Mouse (Mus musculus): ENCODE measurements around the gene Magi3. TPM values are rescaled to one million over a fixed set of nuclear protein-coding genes. Genes with fewer than 3 reads are reported as not detected.

Gene Magi3
- polyA plus RNA-seq, 1 experiment = 8.6 TPM

DNA sequence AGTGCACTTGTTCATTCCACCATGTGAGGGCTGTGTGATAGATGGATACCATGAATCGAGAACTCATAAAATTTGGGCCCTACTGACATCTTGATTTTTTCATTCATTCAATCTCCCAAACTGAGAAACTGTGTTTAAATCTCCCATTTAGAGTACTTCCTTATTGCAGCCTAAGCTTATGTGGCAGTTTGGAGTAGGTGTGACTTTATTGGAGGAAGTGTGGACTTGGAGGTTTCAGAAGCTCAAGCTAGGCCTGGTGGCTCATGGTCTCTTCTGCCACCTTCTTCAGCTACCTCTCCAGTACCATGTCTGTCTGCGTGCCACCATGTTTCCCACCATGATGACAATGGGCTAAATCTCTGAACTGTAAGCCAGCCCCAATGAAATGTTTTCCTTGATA lies 15.9 kb upstream of the Magi3 start:
- Histone ChIP-seq H3K27me3 (ENCODE audit: control insufficient read depth, insufficient read depth, low read length) (no peaks in the 10 kb centered on the region), H3K36me3 (ENCODE audit: control insufficient read depth, insufficient read depth, low read length) (no peaks in the 10 kb centered on the region), H3K4me3 (ENCODE audit: control insufficient read depth, insufficient read depth, low read length) (no peak overlapping the region), H3K27ac (ENCODE audit: control insufficient read depth, insufficient read depth, low read length) (no peak overlapping the region), H3K4me1 (replicated peaks; ENCODE audit: control insufficient read depth, insufficient read depth, low read length) (peaks cover 3% of the 10 kb centered on the region; the same call in 1 of the 2 replicates)
- no peak for DNase-seq
- TF ChIP-seq CTCF (IDR thresholded peaks at IDR 0.05; ENCODE audit: borderline replicate concordance, control insufficient read depth, extremely low read depth, insufficient read depth, low read length, poor library complexity) (no peak), POLR2A (IDR thresholded peaks at IDR 0.05; ENCODE audit: control insufficient read depth, extremely low read depth, insufficient read depth, low read length, poor library complexity) (no peak)
- 96% methylated on average over 2 of the region's 2 CpGs for WGBS

GRCm38 (mm10) chr3:104235099-104235498 lies 14.9 kb upstream of the Magi3 start:
- TF ChIP-seq CTCF (IDR thresholded peaks at IDR 0.05; ENCODE audit: borderline replicate concordance, control insufficient read depth, extremely low read depth, insufficient read depth, low read length, poor library complexity) (no peak), POLR2A (IDR thresholded peaks at IDR 0.05; ENCODE audit: control insufficient read depth, extremely low read depth, insufficient read depth, low read length, poor library complexity) (no peak)
- Histone ChIP-seq H3K27me3 (ENCODE audit: control insufficient read depth, insufficient read depth, low read length) (no peaks in the 10 kb centered on the region), H3K27ac (ENCODE audit: control insufficient read depth, insufficient read depth, low read length) (no peak overlapping the region), H3K4me1 (replicated peaks; ENCODE audit: control insufficient read depth, insufficient read depth, low read length) (peaks cover 3% of the 10 kb centered on the region; the same call in 1 of the 2 replicates), H3K36me3 (ENCODE audit: control insufficient read depth, insufficient read depth, low read length) (no peaks in the 10 kb centered on the region), H3K4me3 (ENCODE audit: control insufficient read depth, insufficient read depth, low read length) (no peak overlapping the region)
- DNase-seq = no peak
- WGBS = 42% methylated on average over 5 of the region's 5 CpGs

GRCm38 (mm10) chr3:104233366-104234312 lies 13.5 kb upstream of the Magi3 start:
- Histone ChIP-seq H3K4me3 (ENCODE audit: control insufficient read depth, insufficient read depth, low read length) (no peak overlapping the region), H3K27me3 (ENCODE audit: control insufficient read depth, insufficient read depth, low read length) (no peaks in the 10 kb centered on the region), H3K4me1 (replicated peaks; ENCODE audit: control insufficient read depth, insufficient read depth, low read length) (peaks cover 3% of the 10 kb centered on the region; the same call in 1 of the 2 replicates), H3K36me3 (ENCODE audit: control insufficient read depth, insufficient read depth, low read length) (no peaks in the 10 kb centered on the region), H3K27ac (ENCODE audit: control insufficient read depth, insufficient read depth, low read length) (no peak overlapping the region)
- no peak for TF ChIP-seq POLR2A (IDR thresholded peaks at IDR 0.05; ENCODE audit: control insufficient read depth, extremely low read depth, insufficient read depth, low read length, poor library complexity)
- DNase-seq = no peak
- WGBS = 90% methylated on average over 7 of the region's 7 CpGs

DNA sequence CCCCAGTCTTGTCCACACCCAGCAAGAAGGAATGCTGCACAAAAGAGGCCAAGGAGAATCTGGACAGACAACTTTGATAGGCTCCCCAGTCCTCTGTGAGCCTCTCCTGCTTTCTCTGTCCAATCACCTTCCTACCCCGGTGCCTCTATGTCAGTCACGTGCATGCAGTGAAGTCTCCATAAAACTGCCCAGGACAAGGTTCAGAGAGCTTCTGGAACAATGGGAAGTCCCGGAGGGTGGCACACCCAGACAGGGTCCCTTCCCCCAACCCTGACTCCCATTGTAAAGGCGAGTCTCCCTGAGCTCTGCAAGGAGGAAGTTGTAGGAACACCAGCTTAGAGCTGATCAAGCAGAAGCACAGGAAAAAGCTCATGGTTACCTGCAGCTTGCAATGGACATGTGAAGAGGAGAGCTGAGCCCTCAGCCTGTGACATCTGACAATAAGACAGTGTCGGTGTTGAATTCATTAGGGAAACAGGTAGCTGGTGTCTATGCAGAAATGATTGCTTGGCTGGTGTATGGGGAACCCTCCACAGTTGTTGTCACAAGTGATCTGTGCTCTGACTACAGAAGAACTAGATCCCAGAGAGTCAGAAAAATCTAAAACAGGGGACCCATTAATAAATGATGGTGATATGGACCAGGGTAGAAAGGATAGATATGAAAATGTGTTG lies 7.4 kb upstream of the Magi3 start:
- no peaks in the 10 kb centered on the region for H3K36me3 ChIP-seq (ENCODE audit: control insufficient read depth, insufficient read depth, low read length)
- H3K4me3 ChIP-seq (ENCODE audit: control insufficient read depth, insufficient read depth, low read length) = no peak overlapping the region
- WGBS = 41% methylated on average over 5 of the region's 5 CpGs
- H3K27me3 ChIP-seq (ENCODE audit: control insufficient read depth, insufficient read depth, low read length) = no peaks in the 10 kb centered on the region
- DNase-seq = no peak
- TF ChIP-seq POLR2A (IDR thresholded peaks at IDR 0.05; ENCODE audit: control insufficient read depth, extremely low read depth, insufficient read depth, low read length, poor library complexity) (no peak), CTCF (IDR thresholded peaks at IDR 0.05; ENCODE audit: borderline replicate concordance, control insufficient read depth, extremely low read depth, insufficient read depth, low read length, poor library complexity) (no peak)
- no peak overlapping the region for H3K27ac ChIP-seq (ENCODE audit: control insufficient read depth, insufficient read depth, low read length)
- H3K4me1 ChIP-seq (replicated peaks; ENCODE audit: control insufficient read depth, insufficient read depth, low read length) = no peaks in the 10 kb centered on the region

DNA sequence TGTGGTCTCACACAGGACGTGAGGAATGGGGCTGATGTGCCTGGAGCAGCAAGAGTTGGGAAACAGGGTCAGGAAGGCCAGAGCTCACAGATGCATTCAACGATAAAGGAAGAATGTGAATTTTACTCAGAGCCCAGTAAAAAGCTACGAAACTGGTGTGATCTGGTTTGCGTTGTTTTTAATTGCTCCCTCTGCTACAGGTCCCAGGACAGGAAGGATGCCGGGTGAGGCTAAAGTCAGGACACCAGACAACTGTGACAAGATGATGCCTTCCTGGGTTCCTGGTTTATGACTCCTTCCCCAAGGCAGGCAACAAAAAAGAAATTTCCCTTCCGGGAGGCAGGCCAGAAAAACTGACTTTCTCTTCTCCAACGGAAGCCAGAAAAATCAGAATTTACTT lies 6.6 kb upstream of the Magi3 start:
- DNase-seq = no peak
- Histone ChIP-seq H3K36me3 (ENCODE audit: control insufficient read depth, insufficient read depth, low read length) (no peaks in the 10 kb centered on the region), H3K27me3 (ENCODE audit: control insufficient read depth, insufficient read depth, low read length) (no peaks in the 10 kb centered on the region), H3K27ac (ENCODE audit: control insufficient read depth, insufficient read depth, low read length) (no peak overlapping the region), H3K4me1 (replicated peaks; ENCODE audit: control insufficient read depth, insufficient read depth, low read length) (no peaks in the 10 kb centered on the region), H3K4me3 (ENCODE audit: control insufficient read depth, insufficient read depth, low read length) (no peak overlapping the region)
- 92% methylated on average over 7 of the region's 7 CpGs for WGBS
- TF ChIP-seq POLR2A (IDR thresholded peaks at IDR 0.05; ENCODE audit: control insufficient read depth, extremely low read depth, insufficient read depth, low read length, poor library complexity) (no peak), CTCF (IDR thresholded peaks at IDR 0.05; ENCODE audit: borderline replicate concordance, control insufficient read depth, extremely low read depth, insufficient read depth, low read length, poor library complexity) (no peak)

DNA sequence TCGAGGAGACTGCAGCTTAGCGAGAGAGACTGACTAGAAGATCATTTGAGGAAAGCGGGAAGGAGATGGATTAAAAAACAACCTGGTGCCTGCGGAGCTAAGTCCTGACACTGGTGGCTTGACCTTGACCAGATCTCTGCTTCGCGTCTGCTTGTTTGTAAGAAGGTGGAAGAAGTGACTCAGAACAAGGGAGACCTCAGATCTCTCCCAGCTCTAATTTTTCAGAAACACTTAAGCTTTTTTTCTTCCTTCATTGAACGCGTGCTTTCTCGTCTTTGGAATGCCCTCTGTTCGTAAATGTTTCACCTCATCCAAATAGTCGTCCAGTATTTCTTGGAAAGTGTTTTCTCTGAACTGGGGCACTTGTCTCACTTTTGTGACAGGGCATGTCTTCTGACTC lies 982 bp upstream of the Magi3 start:
- Histone ChIP-seq H3K27me3 (ENCODE audit: control insufficient read depth, insufficient read depth, low read length) (no peaks in the 10 kb centered on the region), H3K27ac (ENCODE audit: control insufficient read depth, insufficient read depth, low read length) (no peak overlapping the region), H3K4me3 (ENCODE audit: control insufficient read depth, insufficient read depth, low read length) (no peak overlapping the region), H3K4me1 (replicated peaks; ENCODE audit: control insufficient read depth, insufficient read depth, low read length) (peaks cover 5% of the 10 kb centered on the region), H3K36me3 (ENCODE audit: control insufficient read depth, insufficient read depth, low read length) (no peaks in the 10 kb centered on the region)
- TF ChIP-seq CTCF (IDR thresholded peaks at IDR 0.05; ENCODE audit: borderline replicate concordance, control insufficient read depth, extremely low read depth, insufficient read depth, low read length, poor library complexity) (no peak), POLR2A (IDR thresholded peaks at IDR 0.05; ENCODE audit: control insufficient read depth, extremely low read depth, insufficient read depth, low read length, poor library complexity) (no peak)
- 20% methylated on average over 11 of the region's 11 CpGs for WGBS
- no peak for DNase-seq

Measured in thymus, adult 2 months (tissue).